Mouse (Mus musculus) neural tube, embryonic 14.5 days (tissue): ENCODE measurements around the gene Clcn2. TPM values are rescaled to one million over a fixed set of nuclear protein-coding genes. Genes with fewer than 3 reads are reported as not detected.
"Not testable (repeated sequence)": the region's sequence is repeated elsewhere in the genome, so short reads cannot be mapped to it uniquely, and the experiment has no call there.

Experiments used
- ATAC-seq: fragments of 200-750 bp; cut with Nextera tagmentation; 2 replicates; pipeline ENCODE4 v1.8.0; 2017; ENCODE audit warnings: low read depth, mild to moderate bottlenecking, moderate TSS enrichment, moderate library complexity
- H3K27ac ChIP-seq: fragments of 300-500 bp; sonication (generic); 2 replicates; pipeline ENCODE4 v1.5.1; 2014; ENCODE audit warnings: low read depth, mild to moderate bottlenecking, control low read depth, low read length, moderate library complexity, mixed read lengths
- H3K27me3 ChIP-seq: fragments of 300-500 bp; sonication (generic); 2 replicates; pipeline ENCODE4 v1.6.1; 2014; ENCODE audit warnings: low read length; ENCODE audit not compliant: control insufficient read depth, insufficient read depth
- H3K36me3 ChIP-seq: fragments of 300-500 bp; sonication (generic); 2 replicates; pipeline ENCODE4 v1.6.1; 2014; ENCODE audit warnings: low read length, mixed read lengths; ENCODE audit not compliant: control insufficient read depth, insufficient read depth
- H3K4me1 ChIP-seq: fragments of 300-500 bp; sonication (generic); 2 replicates; pipeline ENCODE4 v1.6.1; 2014; ENCODE audit warnings: low read length; ENCODE audit not compliant: control insufficient read depth, insufficient read depth
- H3K4me2 ChIP-seq: fragments of 300-500 bp; sonication (generic); 2 replicates; pipeline ENCODE4 v1.6.1; 2014; ENCODE audit warnings: mild to moderate bottlenecking, low read depth, low read length, control low read depth
- H3K4me3 ChIP-seq: fragments of 300-500 bp; sonication (generic); 2 replicates; pipeline ENCODE4 v1.5.1; 2014; ENCODE audit warnings: low read depth, low read length, control low read depth, mixed read lengths
- H3K9ac ChIP-seq: fragments of 300-500 bp; sonication (generic); replicated peaks from 2 replicates; pipeline ENCODE4 v1.6.1; 2014; ENCODE audit warnings: low read depth, mild to moderate bottlenecking, control low read depth, low read length, mixed read lengths
- H3K9me3 ChIP-seq: fragments of 300-500 bp; sonication (generic); 2 replicates; pipeline ENCODE4 v1.6.1; 2016; ENCODE audit warnings: low read length; ENCODE audit not compliant: control insufficient read depth
- WGBS: fragments of 180-500 bp; shearing (Covaris S2); extraction: QIAGEN DNeasy Blood & Tissue Kit; methylation state at CpG from one replicate; pipeline ENCODE4 v1.1.7; 2014; 5-methylcytosine and 5-hydroxymethylcytosine counted together
- polyA plus RNA-seq: library from polyadenylated mRNA; unstranded; fragments of >200 nt; fragmentation: Nextera tagmentation; extraction: Ambion mirVana; gene quantifications from 2 replicates; pipeline ENCODE4 v1.2.1, GENCODE M21; 2014

Clcn2 gene
- polyA plus RNA-seq, 1 experiment from 2014 or later = 30.7 TPM

GRCm38 (mm10) chr16:20668013-20668412 is 49.5 kb downstream of the Clcn2 start, which contains the start of gene Eif4g1:
Gene Eif4g1 (plus strand): TSS chr16:20668313.
- ATAC-seq, H3K27me3 ChIP-seq, H3K4me2 ChIP-seq, H3K27ac ChIP-seq, H3K9ac ChIP-seq, H3K9me3 ChIP-seq, H3K4me1 ChIP-seq, H3K4me3 ChIP-seq, H3K36me3 ChIP-seq: not testable (repeated sequence)
- WGBS = 96% methylated on average over 5 of the region's 6 CpGs

GRCm38 (mm10) chr16:20657661-20658060 is 59.9 kb downstream of the Clcn2 start:
- Histone ChIP-seq H3K36me3 (peaks cover 74% of the 10 kb centered on the region), H3K27ac (no peak overlapping the region), H3K4me1 (peaks cover 4% of the 10 kb centered on the region), H3K4me3 (no peak overlapping the region), H3K9ac (no peak overlapping the region), H3K4me2 (no peak overlapping the region), H3K9me3 (no peaks in the 10 kb centered on the region), H3K27me3 (no peaks in the 10 kb centered on the region)
- ATAC-seq = no peak
- WGBS = 92% methylated on average over 4 of the region's 4 CpGs

GRCm38 (mm10) chr16:20653315-20653714 is 64.2 kb downstream of the Clcn2 start:
- no peak overlapping the region for H3K4me2 ChIP-seq
- whole genome bisulfite sequencing = 56% methylated on average over 2 of the region's 2 CpGs
- H3K27me3 ChIP-seq = no peaks in the 10 kb centered on the region
- H3K4me3 ChIP-seq = no peak overlapping the region
- H3K27ac ChIP-seq = no peak overlapping the region
- no peaks in the 10 kb centered on the region for H3K9me3 ChIP-seq
- ATAC-seq = no peak
- H3K9ac ChIP-seq = no peak overlapping the region
- peaks cover 14% of the 10 kb centered on the region for H3K4me1 ChIP-seq
- peaks cover 34% of the 10 kb centered on the region for H3K36me3 ChIP-seq

Other genes starting within 250 kb of the Clcn2 start
- 84.9 and 108 TPM in 2 replicates for gene Eif2b5, start 218.9 kb downstream of the Clcn2 start, polyA plus RNA-seq
- gene Dvl3, start 200.8 kb downstream of the Clcn2 start, polyA plus RNA-seq = 39.7 and 40.6 TPM in 2 replicates
- 1,186 and 1,271 TPM in 2 replicates for gene Ap2m1, start 182.3 kb downstream of the Clcn2 start, polyA plus RNA-seq
- gene Abcf3, start 169.2 kb downstream of the Clcn2 start, polyA plus RNA-seq = 72.6 and 82.2 TPM in 2 replicates
- 27.1 and 40.4 TPM in 2 replicates for gene Vwa5b2, start 128.3 kb downstream of the Clcn2 start, polyA plus RNA-seq
- gene Eef1akmt4, start 106.2 kb downstream of the Clcn2 start, polyA plus RNA-seq = 9.9 and 10.5 TPM in 2 replicates
- not detected in 2 replicates for gene Gm49333, start 106.1 kb downstream of the Clcn2 start, polyA plus RNA-seq
- 43.7 and 44.6 TPM in 2 replicates for gene Alg3, start 106.0 kb downstream of the Clcn2 start, polyA plus RNA-seq
- 48.8 and 69.4 TPM in 2 replicates for gene Camk2n2, start 96.5 kb downstream of the Clcn2 start, polyA plus RNA-seq
- 14.2 and 16.4 TPM in 2 replicates for gene Ece2, start 87.9 kb downstream of the Clcn2 start, polyA plus RNA-seq
- gene Psmd2, start 66.1 kb downstream of the Clcn2 start, polyA plus RNA-seq = 314 and 366 TPM in 2 replicates
- 112 and 134 TPM in 2 replicates for gene Eif4g1, start 49.4 kb downstream of the Clcn2 start, polyA plus RNA-seq
- 42.5 and 48.2 TPM in 2 replicates for gene Fam131a, start 24.5 kb downstream of the Clcn2 start, polyA plus RNA-seq
- 91.4 and 100 TPM in 2 replicates for gene Polr2h, start 81 bp downstream of the Clcn2 start, polyA plus RNA-seq
- gene Chrd, start 15.4 kb upstream of the Clcn2 start, polyA plus RNA-seq = 6.6 and 7.0 TPM in 2 replicates
- gene Thpo, start 16.8 kb upstream of the Clcn2 start, polyA plus RNA-seq = 0.99 and 1.6 TPM in 2 replicates